Mouse (Mus musculus): ENCODE results near the gene Slit1.

- no peak for TF ChIP-seq POLR2A (IDR thresholded peaks at IDR 0.05; ENCODE audit: borderline replicate concordance, control insufficient read depth, low read depth, low read length)
- no peak for TF ChIP-seq CTCF (IDR thresholded peaks at IDR 0.05; ENCODE audit: control insufficient read depth, insufficient read depth, low read length)
Observed at GRCm38 (mm10) chr19:41606208-41606987, 137.1 kb downstream of the Slit1 start.

Data from bone marrow, adult 2 months (tissue).